Mouse (Mus musculus) midbrain, embryonic 14.5 days (tissue): ENCODE data around the gene Ykt6. TPM values are rescaled to one million over a fixed set of nuclear protein-coding genes. Genes with fewer than 3 reads are reported as not detected.
A peak's percentile ranks its signal among the peaks of the same experiment; 100 is the strongest.

ENCODE experiments used
- ATAC-seq: fragments of 200-750 bp; cut with Nextera tagmentation; 2 replicates; pipeline ENCODE4 v1.8.0; 2017; ENCODE audit warnings: moderate number of reproducible peaks, moderate library complexity; ENCODE audit not compliant: low FRiP score, low TSS enrichment
- DNase-seq: peaks from one replicate; pipeline ENCODE4 v3.0.0-alpha.2; 2015
- H3K27ac ChIP-seq: fragments of 300-500 bp; sonication (generic); replicated peaks from 2 replicates; pipeline ENCODE4 v1.5.1; 2014; ENCODE audit warnings: mild to moderate bottlenecking, low read depth, low read length, moderate library complexity
- H3K27me3 ChIP-seq: fragments of 300-500 bp; sonication (generic); 2 replicates; pipeline ENCODE4 v1.6.1; 2014; ENCODE audit warnings: low read length, control low read depth, mixed read lengths; ENCODE audit not compliant: control insufficient read depth, insufficient read depth
- H3K36me3 ChIP-seq: fragments of 300-500 bp; sonication (generic); 2 replicates; pipeline ENCODE4 v1.6.1; 2014; ENCODE audit warnings: low read length, control low read depth; ENCODE audit not compliant: control insufficient read depth, insufficient read depth
- H3K4me1 ChIP-seq: fragments of 300-500 bp; sonication (generic); 2 replicates; pipeline ENCODE4 v1.6.1; 2014; ENCODE audit warnings: mild to moderate bottlenecking, antibody characterized with exemption, low read length, control low read depth; ENCODE audit not compliant: control insufficient read depth, insufficient read depth
- H3K4me2 ChIP-seq: fragments of 300-500 bp; sonication (generic); 2 replicates; pipeline ENCODE4 v1.6.1; 2014; ENCODE audit warnings: mild to moderate bottlenecking, low read length, moderate library complexity
- H3K4me3 ChIP-seq: fragments of 300-500 bp; sonication (generic); replicated peaks from 2 replicates; pipeline ENCODE4 v1.5.1; 2014; ENCODE audit warnings: low read depth, low read length
- H3K9ac ChIP-seq: fragments of 300-500 bp; sonication (generic); replicated peaks from 2 replicates; pipeline ENCODE4 v1.6.1; 2014; ENCODE audit warnings: mild to moderate bottlenecking, low read length, moderate library complexity
- H3K9me3 ChIP-seq: fragments of 300-500 bp; sonication (generic); 2 replicates; pipeline ENCODE4 v1.6.1; 2016; ENCODE audit warnings: low read length, control low read depth, mixed read lengths; ENCODE audit not compliant: control insufficient read depth
- WGBS: fragments of 180-500 bp; shearing (Covaris S2); extraction: QIAGEN DNeasy Blood & Tissue Kit; methylation state at CpG from one replicate; pipeline ENCODE4 v1.1.7; 2014; 5-methylcytosine and 5-hydroxymethylcytosine counted together
- polyA plus RNA-seq: library from polyadenylated mRNA; unstranded; fragments of >200 nt; fragmentation: Nextera tagmentation; extraction: Ambion mirVana; gene quantifications from 2 replicates; pipeline ENCODE4 v1.2.1, GENCODE M21; 2014

The Ykt6 gene
- polyA plus RNA-seq, 1 experiment from 2014 or later: 40.5 TPM

GRCm38 (mm10) chr11:5954435-5954834 lies 1.1 kb upstream of the Ykt6 start:
- ATAC-seq (no peak), DNase-seq (no peak)
- Histone ChIP-seq H3K9me3 (no peaks in the 10 kb centered on the region), H3K4me1 (peaks cover 13% of the 10 kb centered on the region), H3K36me3 (no peaks in the 10 kb centered on the region), H3K4me2 (peak overlapping the region; percentile 88; the same call in 1 of the 2 replicates), H3K27me3 (no peaks in the 10 kb centered on the region), H3K4me3 (no peak overlapping the region), H3K9ac (no peak overlapping the region), H3K27ac (no peak overlapping the region)
- WGBS: 82% methylated on average over 5 of the region's 5 CpGs

GRCm38 (mm10) chr11:5954965-5955504 lies 458 bp upstream of the Ykt6 start:
- peak; percentile 76 for DNase-seq

GRCm38 (mm10) chr11:5960051-5960450 lies 4.6 kb downstream of the Ykt6 start:
- peaks cover 10% of the 10 kb centered on the region for H3K4me1 ChIP-seq
- DNase-seq (no peak), ATAC-seq (no peak)
- no peak overlapping the region for H3K4me2 ChIP-seq
- H3K9ac ChIP-seq: no peak overlapping the region
- no peaks in the 10 kb centered on the region for H3K27me3 ChIP-seq
- no peak overlapping the region for H3K4me3 ChIP-seq
- H3K9me3 ChIP-seq: no peaks in the 10 kb centered on the region
- H3K36me3 ChIP-seq: peaks cover 50% of the 10 kb centered on the region
- no peak overlapping the region for H3K27ac ChIP-seq
- 69% methylated on average over 2 of the region's 2 CpGs for WGBS

More at GRCm38 (mm10) chr11:5954965-5955504, 458 bp upstream of the Ykt6 start:
- Histone ChIP-seq H3K27ac (peak overlapping the region; percentile 92), H3K4me3 (peak overlapping the region; percentile 90), H3K27me3 (no peaks in the 10 kb centered on the region), H3K9ac (peak overlapping the region; percentile 92), H3K4me2 (peak overlapping the region; percentile 88), H3K36me3 (0 out of 2 replicates have a peak, but pooled peaks cover 1% of the 10 kb centered on the region), H3K9me3 (no peaks in the 10 kb centered on the region), H3K4me1 (peaks cover 13% of the 10 kb centered on the region)
- 11% methylated on average over 7 of the region's 7 CpGs for WGBS
- ATAC-seq: peak; percentile 81; the same call in 1 of the 2 replicates

- Histone ChIP-seq H3K27me3 (no peaks in the 10 kb centered on the region), H3K27ac (no peak overlapping the region), H3K36me3 (peaks cover 96% of the 10 kb centered on the region), H3K4me1 (no peaks in the 10 kb centered on the region), H3K4me3 (no peak overlapping the region), H3K9me3 (no peaks in the 10 kb centered on the region), H3K4me2 (no peak overlapping the region), H3K9ac (no peak overlapping the region)
- WGBS: 84% methylated on average over 11 of the region's 11 CpGs
- DNase-seq (no peak), ATAC-seq (no peak)
These were observed 10.4 kb downstream of the Ykt6 start for GRCm38 (mm10) chr11:5965865-5966264.

- WGBS: 95% methylated on average over 3 of the region's 3 CpGs
- Histone ChIP-seq H3K9ac (no peak overlapping the region), H3K4me3 (no peak overlapping the region), H3K4me2 (no peak overlapping the region), H3K4me1 (no peaks in the 10 kb centered on the region), H3K27me3 (no peaks in the 10 kb centered on the region), H3K9me3 (no peaks in the 10 kb centered on the region), H3K36me3 (peaks cover 95% of the 10 kb centered on the region), H3K27ac (no peak overlapping the region)
- DNase-seq (no peak), ATAC-seq (no peak)
These were observed 11.3 kb downstream of the Ykt6 start for GRCm38 (mm10) chr11:5966751-5967150.

GRCm38 (mm10) chr11:5968223-5968622 lies 12.7 kb downstream of the Ykt6 start:
- ATAC-seq (no peak), DNase-seq (no peak)
- no peak overlapping the region for H3K9ac ChIP-seq
- no peak overlapping the region for H3K27ac ChIP-seq
- no peak overlapping the region for H3K4me3 ChIP-seq
- no peak overlapping the region for H3K4me2 ChIP-seq
- no peaks in the 10 kb centered on the region for H3K4me1 ChIP-seq
- H3K9me3 ChIP-seq: no peaks in the 10 kb centered on the region
- WGBS: 85% methylated on average over 6 of the region's 6 CpGs
- H3K36me3 ChIP-seq: peaks cover 90% of the 10 kb centered on the region
- no peaks in the 10 kb centered on the region for H3K27me3 ChIP-seq

GRCm38 (mm10) chr11:5971202-5971601 lies 15.7 kb downstream of the Ykt6 start:
- no peak for ATAC-seq
- no peaks in the 10 kb centered on the region for H3K4me1 ChIP-seq
- H3K27ac ChIP-seq: no peak overlapping the region
- peaks cover 62% of the 10 kb centered on the region for H3K36me3 ChIP-seq
- H3K9ac ChIP-seq: no peak overlapping the region
- no peak overlapping the region for H3K4me3 ChIP-seq
- 62% methylated on average over 7 of the region's 7 CpGs for WGBS
- H3K27me3 ChIP-seq: no peaks in the 10 kb centered on the region
- H3K9me3 ChIP-seq: no peaks in the 10 kb centered on the region
- no peak for DNase-seq
- H3K4me2 ChIP-seq: no peak overlapping the region

GRCm38 (mm10) chr11:5973151-5973550 lies 17.7 kb downstream of the Ykt6 start:
- Histone ChIP-seq H3K27me3 (no peaks in the 10 kb centered on the region), H3K4me2 (no peak overlapping the region), H3K4me1 (no peaks in the 10 kb centered on the region), H3K9ac (no peak overlapping the region), H3K27ac (no peak overlapping the region), H3K36me3 (peaks cover 43% of the 10 kb centered on the region), H3K9me3 (no peaks in the 10 kb centered on the region), H3K4me3 (no peak overlapping the region)
- WGBS: 50% methylated on average over 7 of the region's 7 CpGs
- ATAC-seq (no peak), DNase-seq (no peak)

- DNase-seq (no peak), ATAC-seq (no peak)
- H3K27me3 ChIP-seq: no peaks in the 10 kb centered on the region
- H3K4me2 ChIP-seq: no peak overlapping the region
- no peaks in the 10 kb centered on the region for H3K4me1 ChIP-seq
- 83% methylated on average over 6 of the region's 6 CpGs for WGBS
- no peak overlapping the region for H3K4me3 ChIP-seq
- H3K27ac ChIP-seq: no peak overlapping the region
- H3K36me3 ChIP-seq: peaks cover 34% of the 10 kb centered on the region
- H3K9me3 ChIP-seq: no peaks in the 10 kb centered on the region
- H3K9ac ChIP-seq: no peak overlapping the region
These were observed 18.6 kb downstream of the Ykt6 start for GRCm38 (mm10) chr11:5974053-5974452.
